Mouse (Mus musculus) midbrain, postnatal 0 days (tissue): Measurements from ENCODE around the gene Siah3. TPM values are rescaled to one million over a fixed set of nuclear protein-coding genes. Genes with fewer than 3 reads are reported as not detected.

Experiments
- ATAC-seq: fragments of 200-750 bp; cut with Nextera tagmentation; 2 replicates; pipeline ENCODE4 v1.8.0; 2017; ENCODE audit warnings: moderate number of reproducible peaks, mild to moderate bottlenecking, moderate TSS enrichment, moderate library complexity; ENCODE audit not compliant: low FRiP score
- DNase-seq: peaks from one replicate; pipeline ENCODE4 v3.0.0-alpha.2; 2015; ENCODE audit warnings: low spot score
- H3K27ac ChIP-seq: fragments of 300-500 bp; sonication (generic); 2 replicates; pipeline ENCODE4 v1.5.1; 2014; ENCODE audit warnings: low read depth, mild to moderate bottlenecking, low read length, mixed read lengths
- H3K27me3 ChIP-seq: fragments of 300-500 bp; sonication (generic); 2 replicates; pipeline ENCODE4 v1.6.1; 2014; ENCODE audit warnings: low read length, control low read depth, mixed read lengths; ENCODE audit not compliant: insufficient read depth
- H3K36me3 ChIP-seq: fragments of 300-500 bp; sonication (generic); 2 replicates; pipeline ENCODE4 v1.6.1; 2014; ENCODE audit warnings: low read length, control low read depth, mixed read lengths; ENCODE audit not compliant: insufficient read depth
- H3K4me1 ChIP-seq: fragments of 300-500 bp; sonication (generic); 2 replicates; pipeline ENCODE4 v1.6.1; 2014; ENCODE audit warnings: mild to moderate bottlenecking, control low read depth, antibody characterized with exemption, low read length, mixed read lengths; ENCODE audit not compliant: insufficient read depth
- H3K4me2 ChIP-seq: fragments of 300-500 bp; sonication (generic); 2 replicates; pipeline ENCODE4 v1.6.1; 2014; ENCODE audit warnings: low read depth, mild to moderate bottlenecking, low read length, mixed read lengths; ENCODE audit not compliant: poor library complexity, severe bottlenecking
- H3K4me3 ChIP-seq: fragments of 300-500 bp; sonication (generic); 2 replicates; pipeline ENCODE4 v1.5.1; 2014; ENCODE audit warnings: low read depth, mild to moderate bottlenecking, low read length, moderate library complexity
- H3K9ac ChIP-seq: fragments of 300-500 bp; sonication (generic); replicated peaks from 2 replicates; pipeline ENCODE4 v1.6.1; 2014; ENCODE audit warnings: mild to moderate bottlenecking, low read length, moderate library complexity, mixed read lengths; ENCODE audit not compliant: poor library complexity, severe bottlenecking
- H3K9me3 ChIP-seq: fragments of 300-500 bp; sonication (generic); 2 replicates; pipeline ENCODE4 v1.6.1; 2016; ENCODE audit warnings: low read length, control low read depth
- CTCF ChIP-seq: IDR thresholded peaks from 2 replicates; pipeline ENCODE4 v1.5.1; 2016; ENCODE audit warnings: antibody characterized with exemption, mild to moderate bottlenecking
- WGBS: fragments of 180-500 bp; shearing (Covaris S2); extraction: QIAGEN DNeasy Blood & Tissue Kit; methylation state at CpG from one replicate; pipeline ENCODE4 v1.1.7; 2014; 5-methylcytosine and 5-hydroxymethylcytosine counted together
- polyA plus RNA-seq: library from polyadenylated mRNA; unstranded; fragments of >200 nt; fragmentation: Nextera tagmentation; extraction: Ambion mirVana; gene quantifications from 2 replicates; pipeline ENCODE4 v1.2.1, GENCODE M21; 2015
- total RNA-seq: library from RNA; depleted of rRNA; stranded (reverse); fragments of >200 nt; gene quantifications from 2 replicates; pipeline ENCODE4 v1.2.3, GENCODE M21; 2014

Gene Siah3
- total and polyA plus RNA-seq, 2 experiments from 2014 or later: 2.5 to 9.2 TPM

GRCm38 (mm10) chr14:75512946-75513345 lies 57.2 kb downstream of the Siah3 start:
- H3K27me3 ChIP-seq: no peaks in the 10 kb centered on the region
- no peaks in the 10 kb centered on the region for H3K4me1 ChIP-seq
- H3K9ac ChIP-seq: no peak overlapping the region
- no peak overlapping the region for H3K27ac ChIP-seq
- H3K4me3 ChIP-seq: no peak overlapping the region
- DNase-seq: no peak
- no peaks in the 10 kb centered on the region for H3K36me3 ChIP-seq
- no peak overlapping the region for H3K4me2 ChIP-seq
- no peaks in the 10 kb centered on the region for H3K9me3 ChIP-seq
- TF ChIP-seq CTCF: no peak
- 48% methylated on average over 3 of the region's 3 CpGs for WGBS
- ATAC-seq: no peak

- Histone ChIP-seq H3K4me3 (no peak overlapping the region), H3K27me3 (no peaks in the 10 kb centered on the region), H3K36me3 (no peaks in the 10 kb centered on the region), H3K4me2 (no peak overlapping the region), H3K27ac (no peak overlapping the region), H3K9ac (no peak overlapping the region), H3K9me3 (no peaks in the 10 kb centered on the region), H3K4me1 (no peaks in the 10 kb centered on the region)
- DNase-seq (no peak), ATAC-seq (no peak)
- TF ChIP-seq CTCF: no peak
- WGBS: 92% methylated on average over 3 of the region's 3 CpGs
Measured at GRCm38 (mm10) chr14:75516161-75516560, 60.4 kb downstream of the Siah3 start.

DNA sequence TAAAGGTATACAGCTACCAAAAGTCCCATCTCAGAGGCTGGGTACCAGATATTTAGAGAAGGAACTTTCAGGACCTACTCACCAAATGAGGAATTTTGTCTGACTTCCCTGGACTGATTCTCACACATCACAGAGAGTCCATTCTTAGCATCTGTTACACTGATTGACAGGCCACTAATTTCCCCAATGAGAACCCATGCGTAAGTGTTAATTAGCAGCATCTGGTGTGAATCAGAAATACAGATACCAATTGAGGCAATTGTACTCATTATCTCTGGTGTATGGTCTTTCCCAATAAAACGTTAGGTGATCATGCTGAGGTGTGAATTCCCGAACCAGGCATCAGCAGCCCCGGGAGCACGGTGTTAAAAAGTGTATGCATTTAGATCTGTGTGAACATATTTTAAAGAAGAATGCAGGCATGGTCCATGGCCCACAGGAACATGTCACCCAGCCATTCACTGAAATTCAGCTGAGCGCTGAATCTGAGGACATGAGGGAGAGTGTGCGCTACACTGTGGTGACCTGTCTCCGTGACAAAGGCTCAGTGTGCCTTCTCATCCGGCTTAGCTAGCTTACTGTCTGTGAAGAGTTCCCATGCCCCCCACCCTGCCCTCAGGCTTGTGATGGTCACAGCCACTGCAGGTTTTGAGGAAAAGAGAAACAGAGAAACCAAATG lies 61.3 kb downstream of the Siah3 start:
- H3K36me3 ChIP-seq: no peaks in the 10 kb centered on the region
- no peaks in the 10 kb centered on the region for H3K27me3 ChIP-seq
- H3K9me3 ChIP-seq: no peaks in the 10 kb centered on the region
- H3K9ac ChIP-seq: no peak overlapping the region
- 60% methylated on average over 9 of the region's 9 CpGs for WGBS
- no peaks in the 10 kb centered on the region for H3K4me1 ChIP-seq
- TF ChIP-seq CTCF: no peak
- ATAC-seq: no peak
- no peak overlapping the region for H3K4me3 ChIP-seq
- no peak overlapping the region for H3K27ac ChIP-seq
- peak; percentile 67 for DNase-seq
- H3K4me2 ChIP-seq: no peak overlapping the region

DNA sequence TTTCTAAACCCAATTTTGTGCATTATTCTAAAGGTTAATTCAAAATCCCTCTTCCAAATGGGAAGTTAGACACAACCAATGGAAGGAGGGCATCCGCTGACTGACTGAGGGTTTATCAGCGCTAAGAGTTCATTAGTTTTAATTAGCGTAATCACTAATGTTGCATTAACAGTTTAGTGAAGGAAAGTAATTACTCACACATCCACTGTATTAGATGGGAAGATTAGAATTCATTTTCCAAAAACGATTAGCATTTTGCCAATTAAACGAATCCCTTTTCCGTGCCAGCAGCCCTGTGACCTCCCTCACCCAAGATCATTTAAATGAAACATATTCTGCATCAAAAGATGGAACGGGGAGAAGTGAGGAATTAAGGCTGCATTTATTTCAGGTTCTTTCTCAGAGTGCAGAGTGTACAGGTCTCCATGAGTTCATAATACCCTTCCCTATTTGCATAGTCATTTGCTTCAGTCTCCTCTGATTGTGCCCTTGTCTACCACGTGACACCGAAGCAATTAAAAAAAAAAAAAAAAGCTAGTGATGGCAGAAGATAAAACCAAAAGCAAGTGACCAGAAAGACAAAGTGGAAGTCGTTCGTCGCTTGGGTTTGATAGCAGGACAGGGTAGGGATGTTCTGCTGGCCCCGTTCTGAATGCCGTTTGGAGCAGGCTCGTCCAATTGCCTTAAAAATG lies 62.6 kb downstream of the Siah3 start:
- DNase-seq (no peak), ATAC-seq (no peak)
- Histone ChIP-seq H3K4me1 (no peaks in the 10 kb centered on the region), H3K9ac (no peak overlapping the region), H3K27ac (no peak overlapping the region), H3K4me2 (no peak overlapping the region), H3K27me3 (no peaks in the 10 kb centered on the region), H3K4me3 (no peak overlapping the region), H3K36me3 (no peaks in the 10 kb centered on the region), H3K9me3 (no peaks in the 10 kb centered on the region)
- no peak for TF ChIP-seq CTCF
- WGBS: 73% methylated on average over 15 of the region's 15 CpGs

GRCm38 (mm10) chr14:75518899-75519298 lies 63.1 kb downstream of the Siah3 start:
- no peak for ATAC-seq

DNA sequence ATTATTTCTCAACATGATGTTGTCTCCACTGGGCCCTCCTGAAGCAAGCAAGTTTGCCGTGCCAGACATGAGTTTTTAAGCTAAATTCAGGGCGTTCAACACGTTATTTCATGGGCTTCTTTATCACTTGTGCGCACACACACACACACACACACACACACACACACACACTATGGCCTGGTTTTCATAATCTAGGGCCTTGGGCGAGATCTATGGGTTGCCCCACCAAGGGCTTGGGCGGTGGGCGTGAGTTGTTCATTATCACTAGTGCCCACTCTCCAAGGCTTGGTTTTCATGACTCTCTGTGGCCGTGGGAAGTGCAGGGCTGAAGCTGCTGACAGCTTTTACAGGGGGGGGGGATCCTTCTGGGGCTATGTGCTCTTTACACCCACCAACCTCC lies 63.9 kb downstream of the Siah3 start:
- DNase-seq (no peak), ATAC-seq (no peak)
- H3K4me2 ChIP-seq: no peak overlapping the region
- H3K9me3 ChIP-seq: no peaks in the 10 kb centered on the region
- H3K4me1 ChIP-seq: no peaks in the 10 kb centered on the region
- no peak overlapping the region for H3K9ac ChIP-seq
- TF ChIP-seq CTCF: no peak
- H3K36me3 ChIP-seq: no peaks in the 10 kb centered on the region
- H3K27ac ChIP-seq: no peak overlapping the region
- no peak overlapping the region for H3K4me3 ChIP-seq
- no peaks in the 10 kb centered on the region for H3K27me3 ChIP-seq
- WGBS: 91% methylated on average over 8 of the region's 8 CpGs

More at GRCm38 (mm10) chr14:75518899-75519298, 63.1 kb downstream of the Siah3 start:
- H3K4me2 ChIP-seq: no peak overlapping the region
- H3K27ac ChIP-seq: no peak overlapping the region
- H3K27me3 ChIP-seq: no peaks in the 10 kb centered on the region
- DNase-seq: no peak
- TF ChIP-seq CTCF: no peak
- WGBS: 93% methylated on average over 6 of the region's 6 CpGs
- H3K4me3 ChIP-seq: no peak overlapping the region
- H3K36me3 ChIP-seq: no peaks in the 10 kb centered on the region
- H3K9ac ChIP-seq: no peak overlapping the region
- H3K9me3 ChIP-seq: no peaks in the 10 kb centered on the region
- H3K4me1 ChIP-seq: no peaks in the 10 kb centered on the region
